Mouse (Mus musculus): ENCODE measurements at regions not wholly inside any gene's neighbourhood (a gene's known extent, or its start where the extent isn't known, plus 50 kb on each side); places are given as distances from the start of the nearest gene placed in this dataset.

- no peak overlapping the region for H3K27ac ChIP-seq (ENCODE audit: low read depth, low read length)
- ATAC-seq (ENCODE audit: low FRiP score) (no peak), DNase-seq (ENCODE audit: low spot score) (no peak)
- H3K36me3 ChIP-seq (ENCODE audit: insufficient read depth, low read length) = no peaks in the 10 kb centered on the region
- 62% methylated on average over 5 of the region's 5 CpGs for WGBS
- no peak for TF ChIP-seq CTCF (IDR thresholded peaks at IDR 0.05)
- no peak overlapping the region for H3K9ac ChIP-seq (replicated peaks; ENCODE audit: low read length, poor library complexity, severe bottlenecking)
- no peak overlapping the region for H3K4me2 ChIP-seq (ENCODE audit: low read depth, low read length, poor library complexity, severe bottlenecking)
- H3K9me3 ChIP-seq (ENCODE audit: low read length) = peaks cover 37% of the 10 kb centered on the region
- H3K4me3 ChIP-seq (ENCODE audit: low read depth, low read length) = no peak overlapping the region
- no peaks in the 10 kb centered on the region for H3K27me3 ChIP-seq (ENCODE audit: insufficient read depth, low read length)
- H3K4me1 ChIP-seq (ENCODE audit: insufficient read depth, low read length) = no peaks in the 10 kb centered on the region
Observed at GRCm38 (mm10) chr12:113826377-113826776, 282.7 kb downstream of the Adam6a start.

GRCm38 (mm10) chr12:113858893-113859292 lies 315.2 kb downstream of the Adam6a start:
- DNase-seq (ENCODE audit: low spot score) = no peak
- Histone ChIP-seq H3K9ac (replicated peaks; ENCODE audit: low read length, poor library complexity, severe bottlenecking) (no peak overlapping the region), H3K36me3 (ENCODE audit: insufficient read depth, low read length) (no peaks in the 10 kb centered on the region), H3K4me1 (ENCODE audit: insufficient read depth, low read length) (no peaks in the 10 kb centered on the region), H3K4me3 (ENCODE audit: low read depth, low read length) (no peak overlapping the region), H3K9me3 (ENCODE audit: low read length) (peaks cover 30% of the 10 kb centered on the region), H3K27ac (ENCODE audit: low read depth, low read length) (no peak overlapping the region), H3K27me3 (ENCODE audit: insufficient read depth, low read length) (no peaks in the 10 kb centered on the region), H3K4me2 (ENCODE audit: low read depth, low read length, poor library complexity, severe bottlenecking) (no peak overlapping the region)
- WGBS = 46% methylated on average over 4 of the region's 4 CpGs
- ATAC-seq (ENCODE audit: low FRiP score) = no peak
- TF ChIP-seq CTCF (IDR thresholded peaks at IDR 0.05) = peak; percentile 16; the same call in 1 of the 2 replicates

- ATAC-seq (ENCODE audit: low FRiP score) = no peak
- H3K36me3 ChIP-seq (ENCODE audit: insufficient read depth, low read length) = no peaks in the 10 kb centered on the region
- no peaks in the 10 kb centered on the region for H3K27me3 ChIP-seq (ENCODE audit: insufficient read depth, low read length)
- no peaks in the 10 kb centered on the region for H3K4me1 ChIP-seq (ENCODE audit: insufficient read depth, low read length)
- no peak overlapping the region for H3K4me3 ChIP-seq (ENCODE audit: low read depth, low read length)
- peaks cover 27% of the 10 kb centered on the region for H3K9me3 ChIP-seq (ENCODE audit: low read length)
- H3K9ac ChIP-seq (replicated peaks; ENCODE audit: low read length, poor library complexity, severe bottlenecking) = no peak overlapping the region
- WGBS = 18% methylated on average over 2 of the region's 2 CpGs
- no peak overlapping the region for H3K27ac ChIP-seq (ENCODE audit: low read depth, low read length)
- 0 out of 2 replicates have a peak, but pooled peaks have one; percentile 9 for TF ChIP-seq CTCF (IDR thresholded peaks at IDR 0.05)
- H3K4me2 ChIP-seq (ENCODE audit: low read depth, low read length, poor library complexity, severe bottlenecking) = no peak overlapping the region
- no peak for DNase-seq (ENCODE audit: low spot score)
Observed at GRCm38 (mm10) chr12:113878826-113879225, 335.1 kb downstream of the Adam6a start.

GRCm38 (mm10) chr12:113896152-113896551 lies 352.4 kb downstream of the Adam6a start:
- Histone ChIP-seq H3K4me3 (ENCODE audit: low read depth, low read length) (no peak overlapping the region), H3K4me1 (ENCODE audit: insufficient read depth, low read length) (no peaks in the 10 kb centered on the region), H3K27me3 (ENCODE audit: insufficient read depth, low read length) (no peaks in the 10 kb centered on the region), H3K27ac (ENCODE audit: low read depth, low read length) (no peak overlapping the region), H3K36me3 (ENCODE audit: insufficient read depth, low read length) (no peaks in the 10 kb centered on the region), H3K9ac (replicated peaks; ENCODE audit: low read length, poor library complexity, severe bottlenecking) (no peak overlapping the region), H3K9me3 (ENCODE audit: low read length) (peaks cover 15% of the 10 kb centered on the region; the same call in 1 of the 2 replicates), H3K4me2 (ENCODE audit: low read depth, low read length, poor library complexity, severe bottlenecking) (no peak overlapping the region)
- no peak for DNase-seq (ENCODE audit: low spot score)
- TF ChIP-seq CTCF (IDR thresholded peaks at IDR 0.05) = no peak
- no peak for ATAC-seq (ENCODE audit: low FRiP score)
- 38% methylated on average over 4 of the region's 4 CpGs for WGBS

DNA sequence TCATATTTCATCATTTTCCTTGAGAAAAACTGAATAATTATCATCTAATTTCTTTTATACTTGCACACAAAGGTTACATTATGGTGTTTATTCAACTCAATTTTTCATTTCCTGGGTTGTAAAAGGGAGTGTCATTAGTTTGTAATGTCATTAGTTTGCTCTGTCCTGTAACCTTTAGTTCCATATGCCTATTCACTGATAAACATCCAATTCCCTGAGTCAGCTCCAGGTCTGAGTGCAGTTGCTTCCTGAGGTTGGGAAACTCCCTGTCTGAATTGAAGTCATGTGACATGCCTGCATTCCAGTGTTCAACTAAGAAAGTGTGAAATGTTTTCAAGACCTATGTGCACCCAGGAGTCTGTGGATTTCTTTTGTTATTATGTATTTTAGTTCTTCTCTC lies 362.8 kb downstream of the Adam6a start:
- Histone ChIP-seq H3K27ac (ENCODE audit: low read depth, low read length) (no peak overlapping the region), H3K4me3 (ENCODE audit: low read depth, low read length) (no peak overlapping the region), H3K36me3 (ENCODE audit: insufficient read depth, low read length) (no peaks in the 10 kb centered on the region), H3K9me3 (ENCODE audit: low read length) (peaks cover 24% of the 10 kb centered on the region), H3K4me2 (ENCODE audit: low read depth, low read length, poor library complexity, severe bottlenecking) (no peak overlapping the region), H3K27me3 (ENCODE audit: insufficient read depth, low read length) (no peaks in the 10 kb centered on the region), H3K9ac (replicated peaks; ENCODE audit: low read length, poor library complexity, severe bottlenecking) (no peak overlapping the region), H3K4me1 (ENCODE audit: insufficient read depth, low read length) (no peaks in the 10 kb centered on the region)
- TF ChIP-seq CTCF (IDR thresholded peaks at IDR 0.05) = no peak
- ATAC-seq (ENCODE audit: low FRiP score) (no peak), DNase-seq (ENCODE audit: low spot score) (no peak)

- ATAC-seq (ENCODE audit: low FRiP score) (no peak), DNase-seq (ENCODE audit: low spot score) (no peak)
- no peaks in the 10 kb centered on the region for H3K4me1 ChIP-seq (ENCODE audit: insufficient read depth, low read length)
- H3K36me3 ChIP-seq (ENCODE audit: insufficient read depth, low read length) = no peaks in the 10 kb centered on the region
- H3K4me3 ChIP-seq (ENCODE audit: low read depth, low read length) = no peak overlapping the region
- no peak for TF ChIP-seq CTCF (IDR thresholded peaks at IDR 0.05)
- peaks cover 21% of the 10 kb centered on the region for H3K9me3 ChIP-seq (ENCODE audit: low read length)
- WGBS = 75% methylated on average over 1 of the region's 1 CpGs
- no peaks in the 10 kb centered on the region for H3K27me3 ChIP-seq (ENCODE audit: insufficient read depth, low read length)
- no peak overlapping the region for H3K9ac ChIP-seq (replicated peaks; ENCODE audit: low read length, poor library complexity, severe bottlenecking)
- no peak overlapping the region for H3K4me2 ChIP-seq (ENCODE audit: low read depth, low read length, poor library complexity, severe bottlenecking)
- no peak overlapping the region for H3K27ac ChIP-seq (ENCODE audit: low read depth, low read length)
Observed at GRCm38 (mm10) chr12:113907751-113908150, 364.0 kb downstream of the Adam6a start.
